Mouse (Mus musculus) layer of hippocampus, adult 2 months (tissue): ENCODE measurements around the gene Lnx1. TPM values are rescaled to one million over a fixed set of nuclear protein-coding genes. Genes with fewer than 3 reads are reported as not detected.

ENCODE experiments used
- DNase-seq, 2 experiments: peaks; one replicate each; pipeline ENCODE4 v3.0.0; 2022; ENCODE audit warnings: low spot score in 2 of 2
- H3K27ac ChIP-seq: fragments of 200-600 bp; 2 replicates; pipeline ENCODE4 v1.8.1; 2022
- H3K4me3 ChIP-seq: fragments of 200-600 bp; 2 replicates; pipeline ENCODE4 v1.8.1; 2022; ENCODE audit warnings: mild to moderate bottlenecking
- CTCF ChIP-seq: fragments of 200-600 bp; conservative IDR thresholded peaks from 2 replicates; pipeline ENCODE4 v1.8.1; 2022; ENCODE audit warnings: antibody characterized with exemption, mild to moderate bottlenecking, moderate library complexity
- total RNA-seq, 2 experiments: library from RNA; stranded (reverse); gene quantifications; 2 replicates each; pipeline ENCODE4 v1.2.3; 2021

Gene Lnx1
- total RNA-seq, 2 experiments from 2014 or later, result 11.5 to 14.6 TPM

GRCm38 (mm10) chr5:74632369-74633114, 70.2 kb downstream of the Lnx1 start:
- DNase-seq, result no peak
- H3K27ac ChIP-seq, result no peak overlapping the region
- no peak for TF ChIP-seq CTCF
- H3K4me3 ChIP-seq, result no peak overlapping the region

GRCm38 (mm10) chr5:74628001-74628400, 74.7 kb downstream of the Lnx1 start:
- no peak for TF ChIP-seq CTCF
- H3K27ac ChIP-seq, result no peak overlapping the region
- no peak for DNase-seq
- H3K4me3 ChIP-seq, result no peak overlapping the region

- H3K27ac ChIP-seq, result no peak overlapping the region
- DNase-seq, result no peak
- no peak for TF ChIP-seq CTCF
- H3K4me3 ChIP-seq, result no peak overlapping the region
Observed at GRCm38 (mm10) chr5:74624385-74624784, 78.3 kb downstream of the Lnx1 start.

- TF ChIP-seq CTCF, result no peak
- Histone ChIP-seq H3K4me3 (no peak overlapping the region), H3K27ac (no peak overlapping the region)
- DNase-seq, result no peak
Observed at GRCm38 (mm10) chr5:74623316-74624000, 79.3 kb downstream of the Lnx1 start.

- Histone ChIP-seq H3K4me3 (no peak overlapping the region), H3K27ac (no peak overlapping the region)
- no peak for DNase-seq
- no peak for TF ChIP-seq CTCF
Observed at GRCm38 (mm10) chr5:74621691-74622470, 80.8 kb downstream of the Lnx1 start.

GRCm38 (mm10) chr5:74618573-74619059, 84.1 kb downstream of the Lnx1 start:
- DNase-seq, result peak in 1 of 2 experiments; percentile 25

GRCm38 (mm10) chr5:74617816-74618572, 84.7 kb downstream of the Lnx1 start:
- no peak overlapping the region for H3K4me3 ChIP-seq
- no peak overlapping the region for H3K27ac ChIP-seq
- DNase-seq, result no peak
- no peak for TF ChIP-seq CTCF

More at GRCm38 (mm10) chr5:74618573-74619059, 84.1 kb downstream of the Lnx1 start:
- H3K27ac ChIP-seq, result no peak overlapping the region
- TF ChIP-seq CTCF, result peak; percentile 83
- H3K4me3 ChIP-seq, result no peak overlapping the region

GRCm38 (mm10) chr5:74613491-74614151, 89.1 kb downstream of the Lnx1 start:
- no peak overlapping the region for H3K4me3 ChIP-seq
- peak; percentile 27 to 36 for DNase-seq
- no peak overlapping the region for H3K27ac ChIP-seq
- TF ChIP-seq CTCF, result no peak

- Histone ChIP-seq H3K4me3 (no peak overlapping the region), H3K27ac (no peak overlapping the region)
- TF ChIP-seq CTCF, result no peak
- DNase-seq, result no peak
Observed at GRCm38 (mm10) chr5:74612713-74613112, 90.0 kb downstream of the Lnx1 start.

- H3K27ac ChIP-seq, result no peak overlapping the region
- no peak for TF ChIP-seq CTCF
- no peak for DNase-seq
Observed at GRCm38 (mm10) chr5:74610511-74610910, 92.2 kb downstream of the Lnx1 start.

GRCm38 (mm10) chr5:74606213-74606612, 96.5 kb downstream of the Lnx1 start:
- no peak for TF ChIP-seq CTCF
- H3K27ac ChIP-seq, result no peak overlapping the region
- no peak overlapping the region for H3K4me3 ChIP-seq
- no peak for DNase-seq

More at GRCm38 (mm10) chr5:74610511-74610910, 92.2 kb downstream of the Lnx1 start:
- H3K4me3 ChIP-seq, result no peak overlapping the region

GRCm38 (mm10) chr5:74603306-74603705, 99.4 kb downstream of the Lnx1 start:
- TF ChIP-seq CTCF, result no peak
- H3K4me3 ChIP-seq, result no peak overlapping the region
- no peak for DNase-seq
- no peak overlapping the region for H3K27ac ChIP-seq
